Mouse (Mus musculus): ENCODE measurements around the gene Gpatch3.

DNA sequence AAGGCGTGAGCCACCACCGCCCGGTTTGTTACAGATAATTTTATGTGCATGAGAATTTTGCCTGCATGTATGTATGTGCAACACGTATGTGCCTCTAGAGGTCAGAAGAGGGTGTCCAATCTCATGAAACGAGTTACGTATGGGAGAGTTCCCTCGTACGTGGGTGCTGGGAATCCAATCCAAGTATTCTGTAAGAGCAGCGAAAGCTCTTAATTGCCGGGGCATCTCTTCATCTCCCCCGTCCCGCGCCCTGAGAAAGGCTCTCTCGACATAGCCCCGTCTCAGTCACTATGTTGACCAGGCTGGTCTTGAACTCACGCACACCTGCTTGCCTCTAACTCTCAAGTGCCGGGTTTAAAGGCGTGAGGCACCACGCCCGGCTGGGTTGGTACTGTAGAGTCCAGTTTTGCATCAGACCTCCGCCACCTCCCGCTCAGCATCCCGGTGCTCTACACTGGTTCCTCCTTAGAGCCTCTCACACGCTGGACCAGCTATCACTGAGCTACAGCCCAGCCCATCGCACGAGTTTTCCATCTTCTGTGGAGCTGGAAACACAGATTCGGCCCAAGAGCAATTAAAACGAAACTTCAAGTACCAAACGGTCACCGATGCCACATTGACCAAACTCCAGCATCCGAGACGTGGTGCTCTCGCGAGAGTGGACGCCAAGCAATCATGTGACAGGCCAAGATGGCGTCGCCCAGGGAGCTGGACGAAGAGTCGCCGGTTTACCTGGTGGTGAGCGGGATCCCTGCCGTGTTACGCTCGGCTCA lies at the start of gene Gpatch3:
- TF ChIP-seq CTCF (IDR thresholded peaks at IDR 0.05; ENCODE audit: low read depth): peak; percentile 39
- peak; percentile 84 for TF ChIP-seq EP300 (IDR thresholded peaks at IDR 0.05; ENCODE audit: low read depth)
